Mouse (Mus musculus): ENCODE results near the gene Serpina3c.

DNA sequence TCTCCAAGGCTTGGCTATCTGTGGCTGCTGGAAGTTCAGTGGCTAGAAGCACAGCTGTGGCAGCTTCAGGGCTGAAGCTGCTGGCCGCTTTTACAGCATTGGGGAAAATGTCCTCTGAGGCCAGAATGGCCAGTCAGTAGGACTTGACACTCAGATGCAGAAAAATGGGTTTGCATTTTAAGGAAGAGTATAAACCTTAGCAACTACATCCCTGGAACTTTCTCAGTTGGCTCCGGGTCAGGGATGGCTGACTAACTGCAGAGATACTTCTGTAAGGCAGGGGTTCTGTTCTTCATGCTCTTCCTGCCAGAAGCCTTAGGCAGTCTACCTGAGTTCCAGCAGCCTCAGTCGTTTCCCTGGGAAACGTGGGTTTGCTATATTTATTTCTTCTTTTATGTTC lies 31.4 kb upstream of the Serpina3c start:
- TF ChIP-seq MAFK (IDR thresholded peaks at IDR 0.05; ENCODE audit: insufficient read depth, low read depth, low read length) = no peak
- TF ChIP-seq HCFC1 (IDR thresholded peaks at IDR 0.05; ENCODE audit: borderline replicate concordance, insufficient read depth, low read length) = no peak
- TF ChIP-seq ZNF384 (IDR thresholded peaks at IDR 0.05; ENCODE audit: low read depth, low read length) = no peak
